Mouse (Mus musculus): Measurements from ENCODE around the gene Etl4.

DNA sequence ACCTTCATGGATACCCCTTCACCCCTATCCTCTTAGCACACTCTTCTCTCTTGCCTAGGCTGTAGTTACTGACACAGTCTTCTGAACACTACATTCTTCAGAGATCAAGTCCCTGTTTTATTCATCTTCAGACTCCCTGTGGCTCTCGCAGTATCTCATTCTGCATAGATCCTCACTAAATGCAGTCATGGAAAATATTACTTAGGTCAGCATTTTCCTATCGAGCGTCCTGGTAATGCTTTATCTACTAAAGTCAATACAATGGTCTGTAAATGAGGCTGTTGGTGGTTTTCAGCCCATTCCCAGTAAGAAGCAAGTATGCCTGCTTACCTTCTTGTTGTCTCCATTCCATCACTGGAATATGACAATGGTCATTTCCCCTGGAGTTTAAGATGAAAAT is 811.5 kb downstream of the Etl4 start:
- TF ChIP-seq EP300 (optimal IDR thresholded peaks at IDR 0.05) (no peak), CTCF (IDR thresholded peaks at IDR 0.05; ENCODE audit: low read depth) (no peak)
